Mouse (Mus musculus): ENCODE measurements at regions not wholly inside any gene's neighbourhood (a gene's known extent, or its start where the extent isn't known, plus 50 kb on each side); places are given as distances from the start of the nearest gene placed in this dataset.

DNA sequence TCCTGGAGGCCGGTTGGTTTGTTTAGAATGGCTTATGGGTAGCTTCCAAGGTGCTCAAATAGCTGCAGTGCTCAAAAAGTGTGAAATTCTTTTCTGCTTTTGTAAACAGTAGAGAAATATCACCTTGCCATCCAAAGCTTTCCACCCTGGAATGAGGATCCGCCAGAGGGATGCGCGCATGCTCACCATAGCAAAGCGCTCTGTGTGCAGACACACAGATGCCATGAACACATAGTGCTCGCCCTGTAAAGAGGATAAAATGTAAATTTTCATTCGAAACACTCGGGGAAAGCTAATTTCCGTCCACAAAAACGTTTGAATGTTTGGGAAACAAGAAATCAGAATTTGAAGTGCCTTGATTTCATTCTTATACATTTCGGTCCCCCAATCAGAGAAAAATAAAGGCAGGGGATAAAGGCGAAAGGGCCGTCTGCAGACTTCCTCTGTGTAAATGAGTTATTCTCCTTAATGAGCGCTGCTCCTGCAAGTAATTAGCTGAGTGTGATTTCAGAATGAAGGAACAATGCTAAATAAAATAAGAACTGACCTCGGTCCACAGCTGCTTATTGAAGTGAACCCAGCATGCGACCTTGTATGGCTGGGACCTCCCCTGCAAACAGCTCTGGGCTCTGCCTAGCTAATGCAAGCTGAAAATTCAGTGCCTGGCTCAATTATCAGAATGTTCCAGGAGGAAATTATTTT lies 203.4 kb upstream of the Lrig3 start:
- TF ChIP-seq TAL1 (conservative IDR thresholded peaks at IDR 0.05; ENCODE audit: low read depth, low read length) (no peak), GATA1 (IDR thresholded peaks at IDR 0.05; ENCODE audit: borderline replicate concordance, low read length) (no peak), POLR2AphosphoS5 (IDR thresholded peaks at IDR 0.05; ENCODE audit: insufficient replicate concordance, low read depth, low read length) (no peak), GATA2 (IDR thresholded peaks at IDR 0.05; ENCODE audit: borderline replicate concordance, low read depth, low read length) (no peak), CTCF (IDR thresholded peaks at IDR 0.05; ENCODE audit: low read depth, low read length) (no peak)
- ATAC-seq (ENCODE audit: extremely low read depth, insufficient number of reproducible peaks, low FRiP score, poor library complexity, severe bottlenecking) (no peak), DNase-seq (ENCODE audit: low spot score) (no peak)
- H3K9me3 ChIP-seq (replicated peaks), result peaks cover 34% of the 10 kb centered on the region
- no peak overlapping the region for H3K4me3 ChIP-seq (ENCODE audit: low read depth, low read length)
- H3K27me3 ChIP-seq (ENCODE audit: insufficient read depth, low read length), result no peaks in the 10 kb centered on the region
- H3K36me3 ChIP-seq (replicated peaks), result no peaks in the 10 kb centered on the region
- no peaks in the 10 kb centered on the region for H3K4me1 ChIP-seq (ENCODE audit: insufficient read depth, low read depth, low read length)

DNA sequence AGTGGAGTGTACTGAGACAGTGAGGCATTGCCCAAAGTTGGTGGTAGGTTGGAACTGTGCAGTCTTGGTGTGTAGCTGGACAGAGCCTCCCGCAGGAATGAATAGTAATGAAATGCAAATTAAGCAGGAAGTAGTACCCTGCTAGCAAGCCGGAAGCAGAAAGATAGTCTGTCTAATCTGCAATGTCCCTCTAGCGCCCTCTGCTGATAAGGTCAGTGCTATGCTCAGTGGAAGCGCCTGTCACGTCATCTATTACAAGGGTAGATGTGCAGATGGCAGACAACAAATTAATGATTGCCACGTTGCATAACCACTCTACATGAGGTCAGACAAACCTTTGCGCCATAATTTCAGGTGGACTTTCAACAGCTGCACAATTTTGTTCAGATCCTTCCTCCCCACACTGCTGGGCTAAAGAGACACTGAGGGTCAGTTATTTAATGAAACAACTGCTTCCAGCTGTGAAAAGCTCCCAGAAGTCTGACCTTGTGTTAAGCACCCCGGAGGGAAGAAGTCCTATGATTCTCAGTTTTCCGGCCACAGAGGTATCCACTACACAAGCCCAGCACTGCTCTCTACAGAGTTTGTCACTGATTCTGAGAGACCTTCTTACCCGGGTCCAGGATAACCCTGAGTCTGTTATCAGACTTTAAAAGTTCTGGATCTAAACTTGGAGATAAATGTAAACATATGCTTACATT lies 201.4 kb upstream of the Lrig3 start:
- no peak overlapping the region for H3K4me3 ChIP-seq (ENCODE audit: low read depth, low read length)
- ATAC-seq (ENCODE audit: extremely low read depth, insufficient number of reproducible peaks, low FRiP score, poor library complexity, severe bottlenecking) (no peak), DNase-seq (ENCODE audit: low spot score) (no peak)
- H3K36me3 ChIP-seq (replicated peaks), result no peaks in the 10 kb centered on the region
- no peaks in the 10 kb centered on the region for H3K27me3 ChIP-seq (ENCODE audit: insufficient read depth, low read length)
- no peak for TF ChIP-seq POLR2AphosphoS5 (IDR thresholded peaks at IDR 0.05; ENCODE audit: insufficient replicate concordance, low read depth, low read length)
- no peak for TF ChIP-seq TAL1 (conservative IDR thresholded peaks at IDR 0.05; ENCODE audit: low read depth, low read length)
- TF ChIP-seq GATA2 (IDR thresholded peaks at IDR 0.05; ENCODE audit: borderline replicate concordance, low read depth, low read length), result no peak
- no peak for TF ChIP-seq CTCF (IDR thresholded peaks at IDR 0.05; ENCODE audit: low read depth, low read length)
- no peak for TF ChIP-seq GATA1 (IDR thresholded peaks at IDR 0.05; ENCODE audit: borderline replicate concordance, low read length)
- H3K4me1 ChIP-seq (ENCODE audit: insufficient read depth, low read depth, low read length), result no peaks in the 10 kb centered on the region
- peaks cover 46% of the 10 kb centered on the region for H3K9me3 ChIP-seq (replicated peaks)

DNA sequence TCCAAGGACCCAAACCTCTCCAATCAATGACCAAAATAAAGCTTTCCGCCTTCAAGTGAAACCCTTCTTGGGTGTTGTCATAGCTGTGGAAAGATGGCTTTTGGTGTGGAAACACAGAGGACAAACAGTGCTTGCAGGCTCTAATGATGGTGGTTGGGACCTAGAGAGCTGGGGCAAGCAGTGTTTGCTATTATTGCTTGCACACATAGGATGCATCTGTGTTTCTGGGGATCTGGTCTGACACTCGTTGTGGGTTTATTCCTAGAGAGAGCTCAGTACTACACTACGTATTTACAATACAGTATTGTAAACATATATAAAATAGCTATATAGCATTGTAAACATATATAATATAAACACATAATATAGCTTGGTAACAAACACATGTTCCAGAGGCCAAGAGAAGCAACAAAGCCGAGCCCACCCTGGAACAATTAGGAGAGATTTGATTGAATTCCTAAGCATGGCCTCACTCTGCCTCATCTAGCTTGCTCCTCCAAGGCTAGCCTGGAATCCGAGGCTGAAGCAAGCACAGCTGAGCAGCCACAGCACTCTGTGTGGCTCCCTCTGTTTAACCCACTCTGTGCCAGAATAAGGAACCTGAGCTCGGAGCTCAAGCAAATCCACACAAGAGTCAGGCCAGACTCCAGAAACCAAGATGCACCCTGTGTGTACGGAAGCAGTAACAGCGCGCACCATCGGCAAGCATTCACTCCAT lies 200.7 kb upstream of the Lrig3 start:
- Histone ChIP-seq H3K36me3 (replicated peaks) (no peaks in the 10 kb centered on the region), H3K4me3 (ENCODE audit: low read depth, low read length) (no peak overlapping the region), H3K4me1 (ENCODE audit: insufficient read depth, low read depth, low read length) (no peaks in the 10 kb centered on the region), H3K27me3 (ENCODE audit: insufficient read depth, low read length) (no peaks in the 10 kb centered on the region), H3K9me3 (replicated peaks) (peaks cover 47% of the 10 kb centered on the region)
- TF ChIP-seq GATA2 (IDR thresholded peaks at IDR 0.05; ENCODE audit: borderline replicate concordance, low read depth, low read length) (no peak), CTCF (IDR thresholded peaks at IDR 0.05; ENCODE audit: low read depth, low read length) (no peak), TAL1 (conservative IDR thresholded peaks at IDR 0.05; ENCODE audit: low read depth, low read length) (no peak), POLR2AphosphoS5 (IDR thresholded peaks at IDR 0.05; ENCODE audit: insufficient replicate concordance, low read depth, low read length) (no peak), GATA1 (IDR thresholded peaks at IDR 0.05; ENCODE audit: borderline replicate concordance, low read length) (no peak)
- DNase-seq (ENCODE audit: low spot score) (no peak), ATAC-seq (ENCODE audit: extremely low read depth, insufficient number of reproducible peaks, low FRiP score, poor library complexity, severe bottlenecking) (no peak)

DNA sequence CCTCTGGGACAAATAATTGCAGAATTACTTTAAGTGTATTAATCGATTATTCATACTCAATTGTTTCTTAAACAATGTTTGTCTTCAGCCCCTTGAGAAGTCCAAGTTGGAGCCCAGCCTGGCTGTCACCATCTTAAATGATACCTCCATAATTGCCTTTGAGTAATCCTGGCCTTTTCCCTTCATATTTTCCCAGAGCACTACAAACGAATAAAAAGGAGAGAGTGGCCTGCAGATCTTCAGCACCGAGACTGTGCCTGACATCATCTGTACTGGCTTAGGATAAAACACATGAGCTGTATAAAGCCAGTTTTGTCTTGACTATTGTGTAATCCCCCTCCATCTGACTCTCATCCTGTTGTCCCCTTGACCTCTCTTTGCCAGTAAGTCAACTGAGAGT lies 197.7 kb upstream of the Lrig3 start:
- Histone ChIP-seq H3K4me3 (ENCODE audit: low read depth, low read length) (no peak overlapping the region), H3K27me3 (ENCODE audit: insufficient read depth, low read length) (no peaks in the 10 kb centered on the region), H3K36me3 (replicated peaks) (no peaks in the 10 kb centered on the region), H3K9me3 (replicated peaks) (peaks cover 56% of the 10 kb centered on the region), H3K4me1 (ENCODE audit: insufficient read depth, low read depth, low read length) (no peaks in the 10 kb centered on the region)
- no peak for TF ChIP-seq GATA1 (IDR thresholded peaks at IDR 0.05; ENCODE audit: borderline replicate concordance, low read length)
- no peak for TF ChIP-seq CTCF (IDR thresholded peaks at IDR 0.05; ENCODE audit: low read depth, low read length)
- TF ChIP-seq GATA2 (IDR thresholded peaks at IDR 0.05; ENCODE audit: borderline replicate concordance, low read depth, low read length), result no peak
- TF ChIP-seq POLR2AphosphoS5 (IDR thresholded peaks at IDR 0.05; ENCODE audit: insufficient replicate concordance, low read depth, low read length), result no peak
- no peak for TF ChIP-seq TAL1 (conservative IDR thresholded peaks at IDR 0.05; ENCODE audit: low read depth, low read length)
- DNase-seq (ENCODE audit: low spot score), result no peak
- no peak for ATAC-seq (ENCODE audit: extremely low read depth, insufficient number of reproducible peaks, low FRiP score, poor library complexity, severe bottlenecking)

DNA sequence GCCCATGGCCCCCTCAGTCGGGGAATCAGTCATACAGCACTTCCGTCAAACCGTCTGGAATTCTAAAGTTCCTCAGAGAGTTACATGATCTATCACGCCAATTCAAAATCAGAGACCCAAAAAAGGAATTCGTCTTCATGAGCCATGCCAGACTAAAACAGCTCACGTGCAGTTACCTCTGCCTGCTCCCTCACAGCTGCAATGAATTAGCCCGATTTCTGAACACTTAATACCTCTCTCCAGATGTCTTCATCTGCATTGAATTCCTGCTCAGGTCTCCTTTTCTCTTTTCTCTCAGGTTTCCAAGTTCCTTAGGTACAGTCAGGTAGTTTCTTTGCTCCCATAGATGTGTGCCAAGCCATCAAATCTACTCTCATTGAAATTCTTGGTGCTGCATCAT lies 192.4 kb upstream of the Lrig3 start:
- ATAC-seq (ENCODE audit: extremely low read depth, insufficient number of reproducible peaks, low FRiP score, poor library complexity, severe bottlenecking), result no peak
- TF ChIP-seq CTCF (IDR thresholded peaks at IDR 0.05; ENCODE audit: low read depth, low read length), result no peak
- no peak for TF ChIP-seq GATA2 (IDR thresholded peaks at IDR 0.05; ENCODE audit: borderline replicate concordance, low read depth, low read length)
- TF ChIP-seq GATA1 (IDR thresholded peaks at IDR 0.05; ENCODE audit: borderline replicate concordance, low read length), result no peak
- TF ChIP-seq POLR2AphosphoS5 (IDR thresholded peaks at IDR 0.05; ENCODE audit: insufficient replicate concordance, low read depth, low read length), result no peak
- no peak for TF ChIP-seq TAL1 (conservative IDR thresholded peaks at IDR 0.05; ENCODE audit: low read depth, low read length)
- Histone ChIP-seq H3K36me3 (replicated peaks) (no peaks in the 10 kb centered on the region), H3K9me3 (replicated peaks) (peaks cover 53% of the 10 kb centered on the region), H3K4me1 (ENCODE audit: insufficient read depth, low read depth, low read length) (no peaks in the 10 kb centered on the region), H3K27me3 (ENCODE audit: insufficient read depth, low read length) (no peaks in the 10 kb centered on the region), H3K4me3 (ENCODE audit: low read depth, low read length) (no peak overlapping the region)
- no peak for DNase-seq (ENCODE audit: low spot score)

DNA sequence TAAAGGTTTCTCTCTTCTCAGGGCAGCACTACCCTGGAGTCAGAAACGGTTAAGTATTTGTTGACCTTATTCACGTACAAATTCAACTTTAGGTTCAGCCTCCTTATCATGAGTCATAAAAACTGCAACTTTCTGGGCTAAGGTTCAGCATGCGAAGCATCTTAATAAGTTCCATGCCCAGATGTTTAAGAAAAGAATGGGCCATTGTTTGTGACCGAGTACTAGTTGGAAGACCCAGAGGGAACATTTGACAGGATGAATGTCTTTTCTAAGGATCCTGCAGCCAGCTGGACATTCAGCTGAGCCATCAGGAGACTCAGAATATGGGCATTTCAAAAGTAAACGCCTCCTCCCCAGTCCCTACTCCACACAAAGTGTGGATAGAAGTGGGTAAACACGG lies 183.5 kb upstream of the Lrig3 start:
- ATAC-seq (ENCODE audit: extremely low read depth, insufficient number of reproducible peaks, low FRiP score, poor library complexity, severe bottlenecking), result no peak

More for the DNA sequence above, 183.5 kb upstream of the Lrig3 start:
- Histone ChIP-seq H3K4me1 (ENCODE audit: insufficient read depth, low read depth, low read length) (no peaks in the 10 kb centered on the region), H3K4me3 (ENCODE audit: low read depth, low read length) (no peak overlapping the region), H3K9me3 (replicated peaks) (peaks cover 31% of the 10 kb centered on the region), H3K36me3 (replicated peaks) (no peaks in the 10 kb centered on the region), H3K27me3 (ENCODE audit: insufficient read depth, low read length) (no peaks in the 10 kb centered on the region)
- TF ChIP-seq CTCF (IDR thresholded peaks at IDR 0.05; ENCODE audit: low read depth, low read length) (no peak), GATA2 (IDR thresholded peaks at IDR 0.05; ENCODE audit: borderline replicate concordance, low read depth, low read length) (no peak), POLR2AphosphoS5 (IDR thresholded peaks at IDR 0.05; ENCODE audit: insufficient replicate concordance, low read depth, low read length) (no peak), GATA1 (IDR thresholded peaks at IDR 0.05; ENCODE audit: borderline replicate concordance, low read length) (no peak), TAL1 (conservative IDR thresholded peaks at IDR 0.05; ENCODE audit: low read depth, low read length) (no peak)
- no peak for DNase-seq (ENCODE audit: low spot score)
